Mouse (Mus musculus) mouse embryonic stem cell (cell line): ENCODE measurements around the gene Mst1.

ENCODE experiments used
- in situ Hi-C, 2 experiments: fragments of 300-500 bp; cut with MboI; formaldehyde crosslinking; loops; 1 replicate in 1 of 2; 3 replicates in 1 of 2; pipeline ENCODE4 v1.14.3; 2019 to 2020; ENCODE audit warnings: low sequenced_read_pairs in 2 of 2, low pct_unique_long_range_greater_than_20kb in 1 of 2, mixed read lengths in 1 of 2; ENCODE audit not compliant: unreplicated experiment in 1 of 2

Gene Mst1

DNA sequence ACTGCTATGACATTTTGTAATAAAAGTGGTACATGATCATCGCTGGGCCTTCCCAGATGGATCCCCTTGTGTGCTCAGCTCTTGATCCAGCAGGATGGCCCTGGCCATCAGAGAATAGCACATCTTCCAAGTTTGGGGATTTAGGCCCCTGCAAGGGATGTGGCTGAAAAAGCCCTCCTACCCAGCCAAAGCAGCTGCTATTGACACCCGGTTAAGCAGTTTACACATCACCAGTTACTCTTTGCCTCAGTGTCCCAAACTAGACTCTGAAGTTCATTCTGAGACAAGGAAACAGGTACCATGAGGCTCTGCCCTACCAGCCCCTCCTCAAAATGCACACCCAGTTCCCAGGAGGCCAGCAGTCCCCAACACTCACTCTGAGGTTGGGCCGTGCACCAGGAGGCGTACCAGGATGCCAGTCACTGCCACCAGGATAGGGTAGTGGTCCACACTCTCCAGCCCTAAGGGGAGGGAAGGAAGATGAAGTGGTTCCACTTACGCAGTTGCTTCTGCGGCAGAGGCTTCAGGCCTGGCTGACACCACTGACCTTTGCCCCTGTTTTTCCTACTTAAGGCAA, 24.5 kb upstream of the Mst1 start:
- in situ Hi-C loops = no loop called here

DNA sequence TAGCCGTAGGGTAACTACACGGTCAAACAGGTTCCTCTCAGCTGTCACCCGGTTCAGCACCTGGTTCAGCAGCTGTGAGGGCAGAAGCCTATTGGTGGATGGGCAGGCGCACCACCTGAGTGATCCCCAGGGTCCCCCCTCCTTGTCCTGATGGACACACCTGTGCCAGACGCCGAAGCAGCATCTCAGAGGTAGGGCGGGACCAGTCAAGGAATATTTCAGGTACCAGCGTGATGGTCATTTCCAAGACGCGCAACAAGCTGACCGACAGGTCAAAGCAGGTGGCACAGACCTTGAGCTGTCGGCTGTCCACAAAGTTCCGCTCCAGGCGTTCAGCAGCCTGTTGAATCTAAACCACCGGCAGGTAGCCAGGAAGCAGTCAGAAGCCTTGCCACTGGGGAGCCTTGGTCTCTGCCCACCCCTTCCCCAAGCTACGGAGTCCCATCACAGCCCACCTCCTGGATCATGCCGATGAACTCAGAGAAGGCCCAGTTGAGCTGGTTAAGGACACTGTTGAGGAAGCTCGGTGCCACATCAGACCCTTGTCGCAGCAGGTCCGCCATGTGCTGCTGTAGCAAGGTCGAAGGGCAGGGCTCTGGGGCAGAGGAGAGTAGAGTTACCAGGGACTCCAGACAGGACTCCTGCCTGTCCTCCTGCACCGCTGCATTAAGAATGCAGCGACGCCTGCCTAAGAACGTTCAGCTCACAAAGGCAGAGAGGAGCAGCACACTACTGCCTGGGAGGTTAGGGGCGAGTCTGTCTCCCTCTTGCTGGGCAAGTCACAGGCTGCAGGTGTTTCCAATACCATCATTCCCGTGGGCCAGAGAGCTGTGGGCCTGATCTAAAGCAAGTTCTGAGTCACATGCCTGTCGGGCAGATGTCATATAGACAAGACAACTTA, 23.6 kb upstream of the Mst1 start:
- in situ Hi-C loops = no loop called here

DNA sequence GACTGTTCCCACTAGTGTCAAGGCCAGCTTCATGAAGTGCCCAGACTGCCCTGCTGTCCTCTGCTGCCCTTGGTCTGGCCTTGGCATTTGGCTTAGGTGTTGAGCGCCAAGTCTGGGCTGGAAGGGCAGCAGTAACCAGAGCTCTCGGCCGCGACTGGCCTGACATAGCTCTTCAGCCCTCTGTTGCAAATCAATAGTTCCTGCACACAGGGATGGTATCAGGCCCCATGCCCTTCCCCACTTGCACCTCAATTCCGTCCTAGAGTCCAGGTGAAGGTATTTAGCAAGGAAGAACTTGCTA, 23.0 kb upstream of the Mst1 start:
- in situ Hi-C loops = no loop called here

DNA sequence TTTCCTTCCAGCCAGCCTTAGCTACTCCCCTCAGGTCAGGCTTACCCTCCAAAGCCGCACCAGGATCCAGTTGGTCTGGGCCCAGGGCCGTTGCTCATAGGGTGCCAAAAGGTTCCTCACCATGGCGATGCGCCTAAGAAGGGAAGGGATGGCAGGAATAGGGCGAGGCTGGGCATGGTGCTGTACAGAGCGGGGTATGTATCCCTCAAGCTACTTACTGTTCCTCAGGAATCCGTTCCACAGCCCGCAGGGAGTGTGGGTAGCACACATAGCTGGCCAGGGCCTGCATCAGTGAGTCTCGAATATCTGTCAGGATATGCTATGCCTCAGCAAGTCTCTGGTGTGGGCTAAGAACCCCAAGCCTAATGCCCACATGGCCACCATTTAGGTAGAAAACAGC, 21.9 kb upstream of the Mst1 start:
- in situ Hi-C loops = no loop called here

GRCm38 (mm10) chr9:108062142-108062541, 18.1 kb upstream of the Mst1 start:
- in situ Hi-C loops = no loop called here

GRCm38 (mm10) chr9:108063361-108063760, 16.9 kb upstream of the Mst1 start:
- in situ Hi-C loops = no loop called here

GRCm38 (mm10) chr9:108065491-108066011, 14.7 kb upstream of the Mst1 start:
- in situ Hi-C loops = loop anchor here (5.0 kb wide), 1 partner anchor 163 kb away; no protein-coding TSS in a partner anchor

DNA sequence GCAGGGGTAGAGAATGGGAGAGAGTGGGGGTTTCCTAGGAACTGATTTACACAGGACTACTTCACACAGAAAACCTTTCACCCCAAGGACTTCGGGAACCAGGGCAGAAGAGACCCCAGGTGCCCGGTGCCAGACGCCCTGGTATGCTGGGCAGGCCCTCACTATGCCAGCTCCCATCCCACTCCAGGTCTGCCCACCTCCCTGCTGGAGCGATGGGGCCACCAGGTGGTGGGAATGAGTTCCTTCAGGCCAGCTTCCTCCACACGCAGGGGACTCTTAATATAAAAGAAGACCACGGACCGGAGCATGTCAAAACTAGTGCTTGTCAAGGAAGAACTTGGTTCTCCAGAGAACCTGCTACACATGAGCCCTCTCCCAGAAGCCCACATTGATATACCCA, 13.0 kb upstream of the Mst1 start:
- in situ Hi-C loops = loop anchor here (5.0 kb wide), 1 partner anchor 165 kb away; no protein-coding TSS in a partner anchor

GRCm38 (mm10) chr9:108067900-108068299, 12.3 kb upstream of the Mst1 start:
- in situ Hi-C loops = loop anchor here (5.0 kb wide), 1 partner anchor 166 kb away; no protein-coding TSS in a partner anchor

DNA sequence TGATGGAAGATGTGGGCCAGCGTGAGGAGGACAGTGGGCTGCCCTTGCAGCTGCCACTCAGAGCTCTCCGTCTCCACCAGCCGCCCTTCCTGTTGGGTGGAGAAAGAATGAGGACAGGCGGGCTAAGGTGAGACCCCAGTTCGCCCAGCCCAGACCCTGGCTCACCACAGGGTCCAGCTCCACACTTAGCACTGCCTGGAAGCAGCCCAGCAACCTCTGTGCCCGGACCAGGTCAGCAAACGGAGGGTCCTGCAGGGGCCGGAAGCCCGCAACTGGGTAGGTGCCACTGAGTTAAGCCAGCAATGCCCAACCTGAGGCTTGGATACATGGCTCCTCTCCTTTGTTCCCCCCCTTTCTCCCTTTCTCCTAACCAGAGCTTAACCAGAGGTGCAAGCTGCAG, 11.2 kb upstream of the Mst1 start:
- in situ Hi-C loops = loop anchor here (5.0 kb wide), 1 partner anchor 167 kb away; no protein-coding TSS in a partner anchor

GRCm38 (mm10) chr9:108069529-108069928, 10.7 kb upstream of the Mst1 start:
- in situ Hi-C loops = loop anchor here (5.0 kb wide), 1 partner anchor 167 kb away; no protein-coding TSS in a partner anchor

DNA sequence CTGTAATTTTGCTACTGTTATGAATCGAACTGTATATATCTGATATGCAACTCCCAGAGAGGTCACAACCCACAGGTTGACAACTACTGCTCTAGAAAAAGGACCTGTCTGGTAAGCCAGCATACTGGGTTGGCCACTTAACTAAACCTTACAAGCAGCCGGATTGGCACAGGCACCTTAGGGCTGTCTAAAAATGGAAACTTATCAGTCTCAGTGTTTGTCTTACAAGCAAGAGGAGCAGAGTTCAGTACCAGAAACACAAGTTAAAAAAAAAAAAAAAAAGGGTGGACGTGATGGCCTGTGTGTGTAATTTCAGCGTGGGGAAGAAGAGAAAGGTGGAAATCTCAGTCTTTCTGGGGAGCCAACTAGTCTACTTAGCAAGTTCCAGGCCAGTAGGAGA, 8.4 kb upstream of the Mst1 start:
- in situ Hi-C loops = no loop called here

DNA sequence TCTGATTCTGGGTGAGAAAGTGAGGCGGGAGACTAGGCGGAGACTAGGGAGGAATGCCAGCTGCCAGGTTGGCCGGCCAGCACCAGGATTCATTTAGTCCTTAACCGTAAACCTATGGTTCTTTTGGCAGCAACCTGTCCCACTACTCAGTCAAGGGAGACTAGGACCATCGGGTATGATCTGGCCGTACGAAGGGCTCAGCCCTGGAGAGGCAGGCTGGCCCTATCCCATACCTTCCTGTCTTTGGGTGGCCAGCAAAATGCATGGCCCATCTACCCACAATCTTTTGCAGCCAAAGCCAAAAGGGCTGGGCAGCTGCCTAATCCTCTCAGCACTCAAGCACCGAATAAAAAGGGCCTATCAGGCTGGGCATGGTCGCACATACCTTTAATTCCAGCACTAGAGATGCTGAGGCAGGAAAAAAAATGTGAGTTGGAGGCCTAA, 7.7 kb upstream of the Mst1 start:
- in situ Hi-C loops = no loop called here

DNA sequence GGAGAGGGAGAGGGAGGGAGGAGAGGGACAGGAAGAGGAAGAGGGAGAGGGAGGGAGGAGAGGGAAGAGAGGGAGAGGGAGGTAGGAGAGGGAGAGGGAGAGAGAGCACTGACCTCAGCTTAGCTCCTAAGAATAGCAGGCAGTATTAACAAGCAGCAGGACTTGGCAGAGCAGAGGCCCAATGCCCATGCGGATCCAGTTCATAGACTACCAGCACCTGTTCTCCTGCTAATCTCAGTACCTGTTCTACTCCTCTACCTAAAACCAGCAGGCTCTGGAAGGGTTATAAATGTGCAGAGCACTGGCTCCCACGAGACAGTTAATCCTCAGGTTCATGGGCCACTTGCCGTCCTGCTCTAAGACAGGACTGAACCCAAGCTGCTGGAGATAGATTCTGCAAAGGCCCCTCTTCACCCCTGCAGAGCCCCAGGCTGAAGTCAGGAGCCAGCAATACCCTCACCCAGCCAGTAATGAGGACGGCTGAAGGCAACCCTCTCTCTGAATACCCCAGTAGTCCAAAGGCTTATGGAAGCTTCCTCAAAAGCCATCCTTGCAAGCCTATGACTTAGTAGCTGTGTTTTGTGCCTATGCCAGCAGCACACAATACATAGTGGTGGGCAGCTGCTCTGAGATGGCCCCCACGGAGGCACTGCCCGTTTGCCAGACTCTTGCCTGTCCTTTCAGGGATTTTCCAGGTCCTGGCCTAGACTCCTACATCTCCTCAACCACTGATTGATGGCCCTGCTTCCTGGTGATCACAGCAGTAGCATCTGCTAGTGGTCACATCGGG, 6.9 kb upstream of the Mst1 start:
- in situ Hi-C loops = no loop called here

DNA sequence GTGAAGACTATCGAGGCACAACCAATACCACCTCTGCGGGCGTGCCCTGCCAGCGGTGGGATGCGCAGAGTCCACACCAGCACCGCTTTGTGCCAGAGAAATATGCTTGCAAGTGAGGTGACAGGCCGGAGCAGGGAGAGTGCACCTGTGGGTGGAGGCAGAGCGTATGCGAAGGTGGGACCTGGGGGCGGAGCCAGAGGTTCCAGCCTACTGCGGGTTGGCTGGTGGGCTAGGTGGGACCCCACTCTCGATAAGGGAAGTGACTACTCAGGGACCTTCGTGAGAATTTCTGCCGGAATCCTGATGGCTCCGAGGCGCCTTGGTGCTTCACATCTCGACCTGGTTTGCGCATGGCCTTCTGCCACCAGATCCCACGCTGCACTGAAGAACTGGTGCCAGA, 2.3 kb downstream of the Mst1 start:
- in situ Hi-C loops = no loop called here

DNA sequence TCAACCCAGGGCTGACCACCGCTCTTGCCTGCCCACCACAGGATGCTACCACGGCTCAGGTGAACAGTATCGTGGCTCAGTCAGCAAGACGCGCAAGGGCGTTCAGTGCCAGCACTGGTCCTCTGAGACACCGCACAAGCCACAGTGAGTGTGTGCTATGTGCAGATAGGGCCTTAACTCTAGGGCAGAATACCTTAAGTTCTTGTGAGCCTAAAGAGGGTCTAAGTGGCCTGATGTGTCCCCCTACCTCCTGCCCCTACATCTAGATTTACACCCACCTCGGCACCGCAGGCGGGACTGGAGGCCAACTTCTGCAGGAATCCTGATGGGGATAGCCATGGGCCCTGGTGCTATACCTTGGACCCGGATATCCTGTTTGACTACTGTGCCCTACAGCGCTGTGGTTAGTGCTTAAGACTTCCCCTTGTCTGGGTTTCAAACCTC, 2.8 kb downstream of the Mst1 start, which contains the start of gene Rnf123:
Gene Rnf123 (minus strand): TSS at position 359 of the 444 bp plus-strand sequence.
- in situ Hi-C loops = no loop called here

DNA sequence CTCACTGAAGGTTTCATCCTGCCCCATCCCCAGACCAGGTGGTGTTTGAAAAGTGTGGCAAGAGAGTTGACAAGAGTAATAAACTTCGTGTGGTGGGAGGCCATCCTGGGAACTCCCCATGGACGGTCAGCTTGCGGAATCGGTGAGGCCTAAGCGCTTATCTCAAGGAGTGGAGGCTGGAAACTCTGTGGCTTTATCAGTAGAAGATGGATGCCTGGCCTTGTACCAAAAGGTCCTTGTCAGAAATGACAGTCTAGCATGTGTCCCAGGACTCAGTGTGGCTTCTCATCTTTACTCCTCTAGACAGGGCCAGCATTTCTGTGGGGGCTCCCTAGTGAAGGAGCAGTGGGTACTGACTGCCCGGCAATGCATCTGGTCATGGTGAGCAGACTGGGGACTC, 3.3 kb downstream of the Mst1 start:
- in situ Hi-C loops = no loop called here

DNA sequence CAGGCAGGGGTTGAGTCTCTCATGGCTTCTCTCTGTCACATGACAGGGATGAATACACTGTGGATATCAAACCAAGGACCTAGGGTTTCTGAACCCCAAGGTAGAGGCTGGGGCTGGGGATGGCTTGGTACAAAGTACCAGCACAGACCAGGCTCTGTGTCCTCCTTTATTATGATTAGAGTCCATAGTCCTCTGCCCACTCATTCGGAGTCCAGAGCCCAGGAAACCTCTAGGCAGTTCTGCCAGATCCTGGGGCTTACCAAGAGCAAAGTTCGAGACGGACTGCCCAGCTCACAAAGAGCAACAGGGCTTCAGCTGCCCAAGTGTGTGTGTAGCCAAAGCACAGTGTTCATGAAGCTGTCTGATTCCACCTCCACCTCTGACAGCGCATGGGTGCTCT, 5.0 kb downstream of the Mst1 start:
- in situ Hi-C loops = no loop called here

DNA sequence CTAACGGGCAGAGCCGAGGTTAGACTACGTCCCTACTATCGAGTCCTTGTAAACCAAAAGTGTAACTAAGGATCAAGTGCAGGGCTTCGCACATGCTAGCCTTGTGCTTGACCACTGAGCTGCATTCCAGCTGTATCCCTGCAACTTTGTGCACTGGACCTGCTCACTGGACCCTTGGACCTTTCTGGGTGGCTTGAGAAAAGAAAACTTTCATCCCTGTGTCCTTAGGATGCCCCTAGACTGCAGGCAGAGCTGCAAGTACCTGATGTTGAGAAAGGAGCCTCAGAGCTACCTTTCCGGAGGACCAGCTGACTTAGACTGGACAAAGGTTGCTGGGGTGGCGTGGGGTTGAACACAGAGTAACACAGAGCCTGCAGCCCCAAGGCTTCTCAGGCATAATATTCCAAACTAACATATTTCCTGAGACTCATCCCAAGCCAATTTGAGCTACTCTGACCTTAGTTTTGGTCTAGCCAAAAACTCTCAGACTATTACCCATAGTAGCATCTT, 10.4 kb downstream of the Mst1 start:
- in situ Hi-C loops = no loop called here
